Mouse (Mus musculus) small intestine, adult 2 months (tissue): ENCODE results near the gene Lca5. TPM values are rescaled to one million over a fixed set of nuclear protein-coding genes. Genes with fewer than 3 reads are reported as not detected.

ENCODE experiments used
- H3K27ac ChIP-seq: fragments of 200-500 bp; 2 replicates; pipeline ENCODE4 v1.5.1; 2012; ENCODE audit warnings: low read depth, low read length, control low read depth, inconsistent platforms; ENCODE audit not compliant: insufficient read depth
- H3K27me3 ChIP-seq: fragments of 200-500 bp; 2 replicates; pipeline ENCODE4 v1.6.1; 2012; ENCODE audit warnings: mild to moderate bottlenecking, moderate library complexity, low read length, inconsistent platforms; ENCODE audit not compliant: control insufficient read depth, insufficient read depth
- H3K36me3 ChIP-seq: fragments of 200-500 bp; 2 replicates; pipeline ENCODE4 v1.6.1; 2012; ENCODE audit warnings: mild to moderate bottlenecking, low read length, control low read depth, inconsistent platforms; ENCODE audit not compliant: control insufficient read depth, insufficient read depth
- H3K4me1 ChIP-seq: fragments of 200-500 bp; 2 replicates; pipeline ENCODE4 v1.6.1; 2012; ENCODE audit warnings: low read length, inconsistent platforms, mixed read lengths; ENCODE audit not compliant: control insufficient read depth, insufficient read depth, insufficient read length
- H3K4me3 ChIP-seq: fragments of 200-500 bp; 2 replicates; pipeline ENCODE4 v1.5.1; 2012; ENCODE audit warnings: low read depth, mild to moderate bottlenecking, control low read depth, inconsistent platforms, low read length, moderate library complexity
- CTCF ChIP-seq: fragments of 200-500 bp; IDR thresholded peaks from 2 replicates; pipeline ENCODE4 v1.5.1; 2012; ENCODE audit warnings: low read depth, mild to moderate bottlenecking, control low read depth, inconsistent platforms, low read length, moderate library complexity, mixed read lengths; ENCODE audit not compliant: insufficient replicate concordance, insufficient read length; ENCODE audit errors: extremely low read depth
- POLR2A ChIP-seq: fragments of 200-500 bp; IDR thresholded peaks from 2 replicates; pipeline ENCODE4 v1.6.1; 2012; ENCODE audit warnings: low read depth, mild to moderate bottlenecking, control low read depth, inconsistent platforms, low read length, moderate library complexity
- WGBS: fragments of 180-500 bp; shearing (Covaris S2); methylation state at CpG from one replicate; pipeline ENCODE4 v1.1.7; 2018; 5-methylcytosine and 5-hydroxymethylcytosine counted together
- polyA plus RNA-seq: library from polyadenylated mRNA; depleted of rRNA; stranded (reverse); fragments of >200 nt; gene quantifications from 2 replicates; pipeline ENCODE4 v1.2.3, GENCODE M21; 2012

The Lca5 gene
- polyA plus RNA-seq, 1 experiment = 0.18 TPM

DNA sequence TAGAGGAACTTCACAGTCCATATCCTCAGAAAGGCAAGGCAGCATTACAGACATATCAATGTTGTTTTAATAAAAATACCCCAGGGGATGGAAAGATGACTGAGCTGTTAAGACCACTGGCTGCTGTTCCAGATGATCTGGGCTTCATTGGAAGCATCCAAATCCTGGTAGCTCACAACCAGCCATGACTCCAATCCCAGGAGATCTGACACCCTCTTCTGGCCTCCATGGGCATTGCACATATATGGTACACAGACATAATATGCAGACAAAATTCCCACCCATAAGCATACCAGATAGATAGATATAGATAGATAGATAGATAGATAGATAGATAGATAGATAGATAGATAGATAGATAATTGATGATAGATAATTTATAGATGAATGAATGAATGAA, 59.6 kb downstream of the Lca5 start:
- no peak overlapping the region for H3K4me3 ChIP-seq
- no peaks in the 10 kb centered on the region for H3K36me3 ChIP-seq
- no peaks in the 10 kb centered on the region for H3K4me1 ChIP-seq
- no peak overlapping the region for H3K27ac ChIP-seq
- H3K27me3 ChIP-seq = no peaks in the 10 kb centered on the region
- TF ChIP-seq CTCF = 0 out of 2 replicates have a peak, but pooled peaks have one; percentile 13
- no peak for TF ChIP-seq POLR2A

DNA sequence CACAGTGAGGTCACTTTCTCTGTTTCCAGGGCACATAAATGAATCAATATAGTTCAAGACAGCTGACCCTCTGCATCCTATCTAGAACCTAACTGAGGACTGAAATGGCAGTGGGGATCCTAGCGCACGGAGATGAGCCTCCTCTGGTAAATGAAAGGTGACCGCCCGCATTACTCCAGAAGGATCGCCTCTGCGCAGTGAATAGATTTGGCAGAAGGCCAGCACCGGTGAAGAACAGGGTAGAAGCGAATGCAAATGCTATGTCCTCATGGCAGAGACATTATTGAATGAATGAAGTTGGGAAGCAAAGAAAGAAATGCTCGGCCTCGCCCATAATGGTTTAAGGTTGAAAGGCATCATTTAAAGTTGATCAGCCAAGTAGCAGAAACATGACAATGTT, 61.3 kb downstream of the Lca5 start:
- H3K4me3 ChIP-seq = no peak overlapping the region
- no peaks in the 10 kb centered on the region for H3K4me1 ChIP-seq
- WGBS = 78% methylated on average over 10 of the region's 10 CpGs
- no peaks in the 10 kb centered on the region for H3K27me3 ChIP-seq
- no peaks in the 10 kb centered on the region for H3K36me3 ChIP-seq
- H3K27ac ChIP-seq = no peak overlapping the region
- TF ChIP-seq CTCF = no peak

DNA sequence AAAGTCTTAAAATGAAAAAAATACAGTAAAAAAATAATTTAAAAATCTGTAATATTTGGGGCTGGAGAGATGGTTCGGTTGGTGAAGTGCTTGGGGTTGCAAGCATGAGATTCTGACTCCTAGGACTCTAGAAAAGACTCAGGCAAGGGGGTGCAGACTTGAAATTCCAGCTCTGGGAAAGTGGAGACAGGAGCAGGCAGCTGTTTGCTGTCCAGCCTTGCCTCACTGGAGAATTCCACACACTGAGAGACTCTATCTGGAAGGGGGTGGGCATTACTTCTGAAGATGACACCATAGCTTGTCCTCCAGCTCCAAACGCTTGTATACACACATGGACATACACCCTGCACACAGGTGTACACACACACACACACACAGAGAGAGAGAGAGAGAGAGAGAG, 63.8 kb downstream of the Lca5 start:
- H3K27me3 ChIP-seq = no peaks in the 10 kb centered on the region
- 68% methylated on average over 2 of the region's 2 CpGs for WGBS
- H3K27ac ChIP-seq = no peak overlapping the region
- TF ChIP-seq POLR2A (no peak), CTCF (no peak)
- H3K4me3 ChIP-seq = no peak overlapping the region
- no peaks in the 10 kb centered on the region for H3K4me1 ChIP-seq
- H3K36me3 ChIP-seq = no peaks in the 10 kb centered on the region

DNA sequence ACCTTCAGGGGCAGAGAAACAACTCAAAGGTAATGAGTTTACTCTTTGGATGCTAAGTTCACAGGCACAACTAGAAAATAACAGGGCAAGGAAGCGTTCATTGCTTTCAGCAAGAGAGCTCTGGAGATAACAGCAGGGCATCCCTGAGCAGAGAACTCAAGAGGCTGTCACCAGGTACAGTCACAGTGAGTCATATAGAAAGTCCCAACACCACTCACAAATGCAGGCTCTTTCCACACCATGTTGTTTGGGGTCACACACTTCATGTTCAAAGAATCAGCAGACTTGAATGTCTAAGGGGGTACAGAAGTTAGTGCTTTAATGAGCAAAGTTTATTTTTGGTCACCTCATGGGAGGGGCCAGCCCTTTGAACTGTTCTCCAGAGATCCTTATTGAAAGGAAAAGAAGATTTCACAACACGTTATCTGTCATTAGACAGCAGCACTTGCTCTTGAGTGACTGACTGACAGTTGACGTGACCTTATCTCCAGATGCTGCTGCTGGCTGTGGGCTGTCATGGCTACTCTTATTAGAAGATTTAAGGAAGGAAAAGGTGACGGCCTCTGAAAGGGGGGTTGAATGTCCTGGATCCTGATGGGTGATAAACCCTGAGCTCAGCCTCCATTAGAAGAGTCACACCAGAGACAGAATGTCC, 65.3 kb downstream of the Lca5 start:
- Histone ChIP-seq H3K27me3 (no peaks in the 10 kb centered on the region), H3K4me3 (no peak overlapping the region), H3K27ac (no peak overlapping the region), H3K4me1 (no peaks in the 10 kb centered on the region), H3K36me3 (no peaks in the 10 kb centered on the region)
- 32% methylated on average over 4 of the region's 4 CpGs for WGBS
- TF ChIP-seq CTCF (no peak), POLR2A (no peak)

DNA sequence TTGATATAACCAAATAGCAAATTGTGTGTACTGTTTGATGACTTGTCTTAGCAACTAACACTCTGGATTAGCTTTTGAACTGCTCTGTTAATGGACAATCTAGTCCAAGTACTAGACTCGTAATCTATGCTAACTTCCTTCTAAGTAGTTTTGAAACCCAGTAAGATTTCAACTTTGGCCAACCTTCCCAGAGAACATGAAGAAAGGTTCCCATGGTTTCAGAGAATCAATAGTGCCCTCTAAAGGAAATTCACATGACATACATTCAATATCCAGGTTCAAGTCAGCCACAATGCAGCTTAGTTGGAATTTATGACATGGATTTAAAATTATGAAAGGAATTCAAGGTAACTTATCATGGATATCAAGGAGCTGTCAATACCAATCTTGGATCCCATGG, 70.0 kb downstream of the Lca5 start:
- Histone ChIP-seq H3K4me3 (no peak overlapping the region), H3K36me3 (no peaks in the 10 kb centered on the region), H3K4me1 (no peaks in the 10 kb centered on the region), H3K27me3 (no peaks in the 10 kb centered on the region), H3K27ac (no peak overlapping the region)
- TF ChIP-seq CTCF = no peak
- no peak for TF ChIP-seq POLR2A
- 3% methylated on average over 1 of the region's 1 CpGs for WGBS

DNA sequence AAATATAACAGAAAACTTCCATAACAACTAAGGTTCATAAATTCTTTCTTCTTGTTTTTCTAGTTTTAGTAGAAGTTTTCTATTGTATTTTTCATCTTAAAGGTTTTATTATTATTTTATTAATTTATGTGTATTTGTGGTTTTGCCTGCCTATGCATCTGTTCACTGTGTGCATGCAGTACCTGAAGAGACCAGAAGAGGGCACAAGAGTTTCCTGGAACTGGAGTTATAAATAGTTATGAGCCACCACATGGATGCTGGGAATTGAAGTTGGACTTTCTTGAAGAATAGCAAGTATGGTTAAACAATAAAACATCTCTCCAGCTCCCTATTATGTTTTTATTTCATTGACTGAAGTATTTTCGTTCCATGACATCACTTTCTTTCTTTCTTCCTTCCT, 72.7 kb downstream of the Lca5 start:
- Histone ChIP-seq H3K27ac (no peak overlapping the region), H3K4me3 (no peak overlapping the region), H3K4me1 (no peaks in the 10 kb centered on the region), H3K27me3 (no peaks in the 10 kb centered on the region), H3K36me3 (no peaks in the 10 kb centered on the region)
- no peak for TF ChIP-seq CTCF
- WGBS = 92% methylated on average over 1 of the region's 1 CpGs

DNA sequence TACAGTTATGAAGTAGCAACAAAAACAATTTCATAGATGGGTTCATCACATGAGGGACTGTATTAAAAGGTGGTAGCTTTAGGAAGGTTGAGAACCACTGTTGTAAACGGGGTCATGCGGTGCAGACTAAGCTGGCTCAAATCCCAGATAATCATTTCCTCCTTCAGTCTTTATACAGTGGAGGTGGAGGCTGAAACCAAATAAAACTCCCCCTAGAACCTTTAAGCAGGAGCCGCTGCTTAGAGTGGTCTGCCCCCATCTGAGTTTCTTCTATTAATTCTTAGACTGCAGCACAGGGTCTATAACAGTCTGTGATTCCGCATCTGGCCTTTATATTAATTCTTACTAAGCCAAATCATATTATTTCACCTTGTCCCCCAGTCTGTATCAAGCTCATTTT, 85.1 kb downstream of the Lca5 start:
- 55% methylated on average over 4 of the region's 4 CpGs for WGBS
- Histone ChIP-seq H3K27ac (no peak overlapping the region), H3K36me3 (no peaks in the 10 kb centered on the region), H3K27me3 (no peaks in the 10 kb centered on the region), H3K4me3 (no peak overlapping the region), H3K4me1 (no peaks in the 10 kb centered on the region)
- TF ChIP-seq CTCF (no peak), POLR2A (no peak)

DNA sequence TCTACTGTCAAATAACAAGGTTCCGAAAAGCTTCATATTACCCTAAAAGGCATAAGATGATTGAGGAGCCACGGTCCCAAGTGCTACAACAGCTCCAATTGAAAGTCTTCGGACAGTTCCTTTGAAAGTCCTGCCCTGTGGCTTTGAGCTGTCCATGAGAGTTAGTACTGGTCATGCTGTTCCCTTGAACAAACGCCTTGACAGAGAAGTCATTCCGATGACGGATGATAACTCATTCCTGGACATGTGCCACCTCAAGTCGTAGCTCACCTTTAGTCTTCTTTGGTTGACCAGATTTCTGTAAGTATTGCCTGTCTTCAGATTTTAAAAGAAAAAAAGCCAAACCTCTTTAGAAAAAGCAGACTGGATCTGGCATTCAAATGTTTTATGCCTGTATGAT, 87.6 kb downstream of the Lca5 start:
- no peaks in the 10 kb centered on the region for H3K27me3 ChIP-seq
- H3K4me1 ChIP-seq = no peaks in the 10 kb centered on the region
- no peak overlapping the region for H3K27ac ChIP-seq
- H3K4me3 ChIP-seq = no peak overlapping the region
- TF ChIP-seq POLR2A (no peak), CTCF (no peak)
- 62% methylated on average over 7 of the region's 7 CpGs for WGBS
- H3K36me3 ChIP-seq = no peaks in the 10 kb centered on the region
